15 mouse cellular contexts compared by ENCODE assay signal in the genomic region with DNA sequence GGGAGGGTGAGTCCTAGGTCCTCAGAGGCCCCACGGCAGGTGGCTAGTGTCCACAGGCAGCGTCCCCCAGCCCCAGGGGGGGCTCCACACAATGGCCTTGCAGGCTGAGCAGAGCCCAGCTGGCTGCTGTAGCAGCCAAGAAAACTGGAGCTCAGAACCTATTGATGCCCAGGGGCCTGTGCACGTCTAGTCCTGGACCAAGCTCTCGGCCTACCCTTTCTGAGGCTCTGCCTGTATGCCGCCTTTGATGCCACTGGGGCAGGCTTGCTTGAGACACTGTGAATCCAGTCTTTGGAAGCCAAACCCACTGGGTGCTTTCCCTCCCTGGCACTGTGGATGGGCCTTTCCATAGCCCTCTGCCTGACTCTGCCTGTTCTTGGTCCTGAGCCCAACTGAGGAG. TPM values are rescaled to one million over a fixed set of nuclear protein-coding genes. Genes with fewer than 3 reads are reported as not detected.
DNase-seq lines count a peak whose midpoint lies in the region; ATAC-seq and TF ChIP-seq lines count a peak whose summit lies in the region.
"Had no signal": no experiment of that assay in that cellular context is flagged by ENCODE, and none has a peak within 500 bp of the region (broad histone marks: within the 10 kb centered on the region; RNA-seq: fewer than 3 reads in every experiment).

No protein-coding gene starts in this region.

- no peak for TF ChIP-seq POLR2A in brain, embryonic 14.5 days (IDR thresholded peaks at IDR 0.05; ENCODE audit: borderline replicate concordance, extremely low read depth, insufficient read depth, insufficient read length, poor library complexity, severe bottlenecking)

- peak; percentile 77 for ATAC-seq in hindbrain, embryonic 16.5 days
- no peak; the same call in 1 of the 2 replicates for ATAC-seq in hindbrain, embryonic 14.5 days (ENCODE audit: low FRiP score)
- no peak for ATAC-seq in forebrain, embryonic 15.5 days (replicated peaks)
- no peak for ATAC-seq in activated CD4-positive, CD25-positive, alpha-beta regulatory T cell, adult 4 months

- WGBS in hindbrain, embryonic 16.5 days, result 49% methylated on average over 5 of the region's 5 CpGs
- WGBS in hindbrain, embryonic 14.5 days, result 41% methylated on average over 5 of the region's 5 CpGs
- WGBS in forebrain, embryonic 15.5 days, result 53% methylated on average over 5 of the region's 5 CpGs

- H3K36me3 ChIP-seq in hindbrain, embryonic 16.5 days (ENCODE audit: control insufficient read depth, insufficient read depth, low read length), result no peaks in the 10 kb centered on the region
- no peaks in the 10 kb centered on the region for H3K36me3 ChIP-seq in hindbrain, embryonic 14.5 days (replicated peaks; ENCODE audit: control insufficient read depth, insufficient read depth)
- no peaks in the 10 kb centered on the region for H3K36me3 ChIP-seq in forebrain, embryonic 15.5 days

- no peak for TF ChIP-seq CTCF in brain, embryonic 14.5 days (IDR thresholded peaks at IDR 0.05; ENCODE audit: borderline replicate concordance, extremely low read depth, insufficient read depth, insufficient read length)

- H3K9me3 ChIP-seq in hindbrain, embryonic 16.5 days (ENCODE audit: control insufficient read depth, low read length), result no peaks in the 10 kb centered on the region
- H3K9me3 ChIP-seq in hindbrain, embryonic 14.5 days (ENCODE audit: control insufficient read depth, low read length), result no peaks in the 10 kb centered on the region
- H3K9me3 ChIP-seq in forebrain, embryonic 15.5 days, result no peaks in the 10 kb centered on the region

- H3K4me3 ChIP-seq in hindbrain, embryonic 16.5 days (ENCODE audit: low read length), result no peak overlapping the region
- no peak overlapping the region for H3K4me3 ChIP-seq in hindbrain, embryonic 14.5 days (replicated peaks; ENCODE audit: low read length)
- no peak overlapping the region for H3K4me3 ChIP-seq in forebrain, embryonic 15.5 days
- H3K4me3 ChIP-seq: erythroblast, embryonic 14.5 days had no signal

- H3K27me3 ChIP-seq in hindbrain, embryonic 16.5 days (replicated peaks; ENCODE audit: control insufficient read depth, insufficient read depth, low read length), result no peaks in the 10 kb centered on the region
- H3K27me3 ChIP-seq in hindbrain, embryonic 14.5 days (ENCODE audit: control insufficient read depth, insufficient read depth, low read length), result no peaks in the 10 kb centered on the region
- H3K27me3 ChIP-seq in forebrain, embryonic 15.5 days, result no peaks in the 10 kb centered on the region

- DNase-seq in hindbrain, embryonic 14.5 days (ENCODE audit: low spot score), result no peak
- peak; percentile 58 for DNase-seq in brain, embryonic 14.5 days (ENCODE audit: low read depth)
- peak; percentile 47 to 58 for DNase-seq in left cerebral cortex, adult 9 months (ENCODE audit: low spot score in 2 of 2)
- no peak for DNase-seq in ovary, postnatal 14 days (ENCODE audit: low spot score)
- DNase-seq in gastrocnemius, postnatal 10 days, result no peak
- DNase-seq: heart, adult 11 months; heart, postnatal 36 days had no signal

- H3K27ac ChIP-seq in hindbrain, embryonic 16.5 days (ENCODE audit: low read depth, low read length), result no peak overlapping the region; the same call in 1 of the 2 replicates
- H3K27ac ChIP-seq in hindbrain, embryonic 14.5 days, result no peak overlapping the region
- 0 out of 2 replicates have a peak overlapping the region, but pooled peaks have one; percentile 1 for H3K27ac ChIP-seq in forebrain, embryonic 15.5 days (replicated peaks)
- H3K27ac ChIP-seq: kidney, postnatal 0 days had no signal

- H3K4me1 ChIP-seq in hindbrain, embryonic 16.5 days (ENCODE audit: control insufficient read depth, insufficient read depth, low read depth, low read length), result peaks cover 4% of the 10 kb centered on the region
- 0 out of 2 replicates have a peak, but pooled peaks cover 7% of the 10 kb centered on the region for H3K4me1 ChIP-seq in hindbrain, embryonic 14.5 days (replicated peaks; ENCODE audit: control insufficient read depth, insufficient read depth, low read length)
- peaks cover 15% of the 10 kb centered on the region for H3K4me1 ChIP-seq in forebrain, embryonic 15.5 days

- no peak overlapping the region for H3K4me2 ChIP-seq in hindbrain, embryonic 16.5 days (ENCODE audit: low read length)
- H3K4me2 ChIP-seq in hindbrain, embryonic 14.5 days (replicated peaks), result no peak overlapping the region
- H3K4me2 ChIP-seq in forebrain, embryonic 15.5 days (replicated peaks), result no peak overlapping the region
- H3K4me2 ChIP-seq: liver, embryonic 11.5 days had no signal

- H3K9ac ChIP-seq in hindbrain, embryonic 16.5 days (ENCODE audit: low read depth, low read length), result no peak overlapping the region
- no peak overlapping the region for H3K9ac ChIP-seq in hindbrain, embryonic 14.5 days
- H3K9ac ChIP-seq in forebrain, embryonic 15.5 days (replicated peaks), result no peak overlapping the region

RNA-seq across cellular contexts. Expression of gene Sstr5, which starts 22.4 kb away (rescaled TPM):
- 1.0 TPM in 2 replicates for polyA plus RNA-seq in hindbrain, embryonic 16.5 days (2015; fragmentation: Nextera tagmentation; extraction: Ambion mirVana)
- 0.47 and 0.76 TPM in 2 replicates for polyA plus RNA-seq in hindbrain, embryonic 14.5 days (2014; fragmentation: Nextera tagmentation; extraction: Ambion mirVana)
- polyA plus RNA-seq in brain, embryonic 14.5 days (2012; rRNA removed), result 0.22 and 0.25 TPM in 2 replicates
- 0.11 and 0.29 TPM in 2 replicates for polyA plus RNA-seq in forebrain, embryonic 15.5 days (2015; fragmentation: Nextera tagmentation; extraction: Ambion mirVana)
- total RNA-seq in gastrocnemius, postnatal 10 days (2021), result not detected
- not detected for polyA plus RNA-seq in activated CD4-positive, CD25-positive, alpha-beta regulatory T cell, adult 4 months (2017; shearing (Covaris generic))
- total RNA-seq: common myeloid progenitor, adult 5-6 weeks; heart, postnatal 36 days had no signal
- polyA plus RNA-seq: erythroblast, embryonic 14.5 days; kidney, postnatal 0 days; liver, embryonic 11.5 days; urinary bladder, adult 2 months had no signal

RNA-seq across cellular contexts. Expression of gene Sox8, which starts 51.0 kb away (rescaled TPM):
- polyA plus RNA-seq in hindbrain, embryonic 16.5 days (2015; fragmentation: Nextera tagmentation; extraction: Ambion mirVana), result 24.2 and 25.1 TPM in 2 replicates
- 18.5 and 20.1 TPM in 2 replicates for polyA plus RNA-seq in hindbrain, embryonic 14.5 days (2014; fragmentation: Nextera tagmentation; extraction: Ambion mirVana)
- polyA plus RNA-seq in brain, embryonic 14.5 days (2012; rRNA removed), result 17.6 and 17.9 TPM in 2 replicates
- 24.0 and 26.9 TPM in 2 replicates for polyA plus RNA-seq in forebrain, embryonic 15.5 days (2015; fragmentation: Nextera tagmentation; extraction: Ambion mirVana)
- total RNA-seq in gastrocnemius, postnatal 10 days (2021), result 10 to 100 TPM; 15.2 to 20.2 TPM
- polyA plus RNA-seq in activated CD4-positive, CD25-positive, alpha-beta regulatory T cell, adult 4 months (2017; shearing (Covaris generic)), result under 1 TPM in 1 of 2 experiments, not detected in 1; 0.25 TPM
- polyA plus RNA-seq: erythroblast, embryonic 14.5 days had no signal

RNA-seq across cellular contexts. Expression of gene Lmf1, which starts 59.4 kb away (rescaled TPM):
- polyA plus RNA-seq in hindbrain, embryonic 16.5 days (2015; fragmentation: Nextera tagmentation; extraction: Ambion mirVana), result 27.7 and 28.2 TPM in 2 replicates
- 22.4 and 24.9 TPM in 2 replicates for polyA plus RNA-seq in hindbrain, embryonic 14.5 days (2014; fragmentation: Nextera tagmentation; extraction: Ambion mirVana)
- polyA plus RNA-seq in brain, embryonic 14.5 days (2012; rRNA removed), result 11.7 and 16.0 TPM in 2 replicates
- 17.0 and 18.1 TPM in 2 replicates for polyA plus RNA-seq in forebrain, embryonic 15.5 days (2015; fragmentation: Nextera tagmentation; extraction: Ambion mirVana)
- 10 to 100 TPM; 11.5 to 14.5 TPM for total RNA-seq in gastrocnemius, postnatal 10 days (2021)
- polyA plus RNA-seq in activated CD4-positive, CD25-positive, alpha-beta regulatory T cell, adult 4 months (2017; shearing (Covaris generic)), result 10 to 100 TPM; 12.1 to 16.7 TPM

Comparison
In these comparisons a context has a peak if more than half of its experiments do, and no peak if none do; other contexts are left out.
1. DNase-seq: peak in brain, embryonic 14.5 days (single experiment) and left cerebral cortex, adult 9 months (2 of 2); none in hindbrain, embryonic 14.5 days (single experiment), ovary, postnatal 14 days (single experiment) and gastrocnemius, postnatal 10 days (single experiment).
2. RNA of gene Sox8, which starts 51.0 kb away (polyA plus RNA-seq): 24.2 to 25.1 TPM in hindbrain, embryonic 16.5 days, 24.0 to 26.9 TPM in forebrain, embryonic 15.5 days, 18.5 to 20.1 TPM in hindbrain, embryonic 14.5 days and 17.6 to 17.9 TPM in brain, embryonic 14.5 days; 0.25 TPM in activated CD4-positive, CD25-positive, alpha-beta regulatory T cell, adult 4 months; every median in the first group is over 10 times any median in the second.